Mouse (Mus musculus): Measurements from ENCODE around the gene Gm49601.

GRCm38 (mm10) chr16:18598006-18598405 lies 28.2 kb downstream of the Gm49601 start:
- no peak for TF ChIP-seq CTCF (IDR thresholded peaks at IDR 0.05; ENCODE audit: low read depth, low read length)
- no peak for TF ChIP-seq POLR2A (IDR thresholded peaks at IDR 0.05; ENCODE audit: extremely low read depth, insufficient read depth, low read length)

Measured in liver, adult 2 months (tissue).